Mouse (Mus musculus) bone marrow macrophage, adult 2 months (primary cell): ENCODE data around the gene Carmil1.

Experiments used
- CTCF ChIP-seq: IDR thresholded peaks from 2 replicates; pipeline ENCODE4 v1.5.1; 2012; ENCODE audit warnings: low read depth, mild to moderate bottlenecking, low read length, moderate library complexity
- POLR2A ChIP-seq: IDR thresholded peaks from 2 replicates; pipeline ENCODE4 v1.6.1; 2012; ENCODE audit warnings: mild to moderate bottlenecking, low read depth, low read length, borderline replicate concordance

DNA sequence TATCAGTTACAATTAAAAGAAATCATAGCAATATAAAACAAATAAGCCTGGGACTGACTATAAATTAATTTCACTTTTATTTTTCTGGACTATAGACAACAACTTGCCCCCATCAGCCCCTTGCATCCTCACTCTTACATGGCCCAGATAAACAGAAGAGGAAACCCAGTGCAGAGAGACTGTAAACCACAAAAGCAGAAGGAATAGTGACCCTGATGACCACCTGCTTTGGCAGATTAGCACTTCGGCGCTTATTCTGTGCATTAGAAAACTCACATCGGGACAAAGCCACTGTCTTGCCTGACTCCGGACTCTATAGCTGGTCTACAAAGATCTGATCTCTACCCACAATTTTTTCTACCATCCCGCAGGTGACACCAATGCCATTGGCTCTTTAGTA lies 188.5 kb downstream of the Carmil1 start:
- TF ChIP-seq CTCF (no peak), POLR2A (no peak)
